Mouse (Mus musculus): ENCODE measurements around the gene Gm5767. TPM values are rescaled to one million over a fixed set of nuclear protein-coding genes. Genes with fewer than 3 reads are reported as not detected.

Gene Gm5767
- polyA plus RNA-seq, 1 experiment: 0.56 TPM

GRCm38 (mm10) chr16:8668386-8668785, 12.2 kb upstream of the Gm5767 start:
- Histone ChIP-seq H3K27ac (ENCODE audit: insufficient read depth, low read depth, low read length) (no peak overlapping the region), H3K4me1 (ENCODE audit: control insufficient read depth, insufficient read depth, low read length) (peaks cover 17% of the 10 kb centered on the region)
- 89% methylated on average over 2 of the region's 2 CpGs for WGBS

GRCm38 (mm10) chr16:8669432-8669831, 11.1 kb upstream of the Gm5767 start:
- Histone ChIP-seq H3K27me3 (replicated peaks; ENCODE audit: control insufficient read depth, insufficient read depth, low read length) (no peaks in the 10 kb centered on the region), H3K4me3 (ENCODE audit: insufficient read depth, low read depth, low read length) (no peak overlapping the region), H3K27ac (ENCODE audit: insufficient read depth, low read depth, low read length) (no peak overlapping the region), H3K4me1 (ENCODE audit: control insufficient read depth, insufficient read depth, low read length) (peaks cover 13% of the 10 kb centered on the region), H3K36me3 (ENCODE audit: control insufficient read depth, insufficient read depth, low read length) (no peaks in the 10 kb centered on the region)
- 61% methylated on average over 5 of the region's 5 CpGs for WGBS
- no peak for DNase-seq
- TF ChIP-seq POLR2A (IDR thresholded peaks at IDR 0.05; ENCODE audit: low read depth, low read length) (no peak), CTCF (conservative IDR thresholded peaks at IDR 0.05; ENCODE audit: insufficient read depth, insufficient read length, low read depth, low read length) (no peak)

More at GRCm38 (mm10) chr16:8668386-8668785, 12.2 kb upstream of the Gm5767 start:
- TF ChIP-seq POLR2A (IDR thresholded peaks at IDR 0.05; ENCODE audit: low read depth, low read length) (no peak), CTCF (conservative IDR thresholded peaks at IDR 0.05; ENCODE audit: insufficient read depth, insufficient read length, low read depth, low read length) (no peak)
- H3K36me3 ChIP-seq (ENCODE audit: control insufficient read depth, insufficient read depth, low read length): no peaks in the 10 kb centered on the region
- DNase-seq: no peak
- no peak overlapping the region for H3K4me3 ChIP-seq (ENCODE audit: insufficient read depth, low read depth, low read length)
- H3K27me3 ChIP-seq (replicated peaks; ENCODE audit: control insufficient read depth, insufficient read depth, low read length): no peaks in the 10 kb centered on the region

GRCm38 (mm10) chr16:8670041-8671035, 10.2 kb upstream of the Gm5767 start:
- H3K36me3 ChIP-seq (ENCODE audit: control insufficient read depth, insufficient read depth, low read length): no peaks in the 10 kb centered on the region
- peak overlapping the region; percentile 74; the same call in 1 of the 2 replicates for H3K4me3 ChIP-seq (ENCODE audit: insufficient read depth, low read depth, low read length)
- H3K27ac ChIP-seq (ENCODE audit: insufficient read depth, low read depth, low read length): no peak overlapping the region
- peaks cover 10% of the 10 kb centered on the region; the same call in 1 of the 2 replicates for H3K4me1 ChIP-seq (ENCODE audit: control insufficient read depth, insufficient read depth, low read length)
- H3K27me3 ChIP-seq (replicated peaks; ENCODE audit: control insufficient read depth, insufficient read depth, low read length): no peaks in the 10 kb centered on the region
- TF ChIP-seq CTCF (conservative IDR thresholded peaks at IDR 0.05; ENCODE audit: insufficient read depth, insufficient read length, low read depth, low read length): no peak
- TF ChIP-seq POLR2A (IDR thresholded peaks at IDR 0.05; ENCODE audit: low read depth, low read length): no peak
- no peak for DNase-seq
- 51% methylated on average over 14 of the region's 15 CpGs for WGBS

GRCm38 (mm10) chr16:8671551-8672349, 8.8 kb upstream of the Gm5767 start, which contains the start of gene Carhsp1:
Gene Carhsp1, minus strand, starts transcription at chr16:8672155.
- Histone ChIP-seq H3K4me3 (ENCODE audit: insufficient read depth, low read depth, low read length) (peak within 1 kb of the TSS; percentile 74), H3K4me1 (ENCODE audit: control insufficient read depth, insufficient read depth, low read length) (peaks cover 10% of the 10 kb centered on the region; the same call in 1 of the 2 replicates), H3K27ac (ENCODE audit: insufficient read depth, low read depth, low read length) (peak within 1 kb of the TSS; percentile 65), H3K36me3 (ENCODE audit: control insufficient read depth, insufficient read depth, low read length) (no peaks in the 10 kb centered on the region), H3K27me3 (replicated peaks; ENCODE audit: control insufficient read depth, insufficient read depth, low read length) (no peaks in the 10 kb centered on the region)
- peak; percentile 98 for DNase-seq
- 0 out of 2 replicates have a peak, but pooled peaks have one; percentile 1 for TF ChIP-seq CTCF (conservative IDR thresholded peaks at IDR 0.05; ENCODE audit: insufficient read depth, insufficient read length, low read depth, low read length)
- TF ChIP-seq POLR2A (IDR thresholded peaks at IDR 0.05; ENCODE audit: low read depth, low read length): peak; percentile 86
- WGBS: under 1% methylated on average over 67 of the region's 67 CpGs

- Histone ChIP-seq H3K27ac (ENCODE audit: insufficient read depth, low read depth, low read length) (no peak overlapping the region), H3K4me1 (ENCODE audit: control insufficient read depth, insufficient read depth, low read length) (peaks cover 10% of the 10 kb centered on the region; the same call in 1 of the 2 replicates)
- under 1% methylated on average over 18 of the region's 18 CpGs for WGBS
Observed at GRCm38 (mm10) chr16:8672350-8672687, 8.3 kb upstream of the Gm5767 start.

GRCm38 (mm10) chr16:8672811-8673210, 7.8 kb upstream of the Gm5767 start:
- no peak for TF ChIP-seq POLR2A (IDR thresholded peaks at IDR 0.05; ENCODE audit: low read depth, low read length)
- no peak for TF ChIP-seq CTCF (conservative IDR thresholded peaks at IDR 0.05; ENCODE audit: insufficient read depth, insufficient read length, low read depth, low read length)
- Histone ChIP-seq H3K4me3 (ENCODE audit: insufficient read depth, low read depth, low read length) (no peak overlapping the region), H3K4me1 (ENCODE audit: control insufficient read depth, insufficient read depth, low read length) (peaks cover 7% of the 10 kb centered on the region; the same call in 1 of the 2 replicates), H3K27ac (ENCODE audit: insufficient read depth, low read depth, low read length) (no peak overlapping the region), H3K27me3 (replicated peaks; ENCODE audit: control insufficient read depth, insufficient read depth, low read length) (no peaks in the 10 kb centered on the region), H3K36me3 (ENCODE audit: control insufficient read depth, insufficient read depth, low read length) (no peaks in the 10 kb centered on the region)
- peak; percentile 61 for DNase-seq

More at GRCm38 (mm10) chr16:8672350-8672687, 8.3 kb upstream of the Gm5767 start:
- TF ChIP-seq POLR2A (IDR thresholded peaks at IDR 0.05; ENCODE audit: low read depth, low read length) (no peak), CTCF (conservative IDR thresholded peaks at IDR 0.05; ENCODE audit: insufficient read depth, insufficient read length, low read depth, low read length) (no peak)
- Histone ChIP-seq H3K27me3 (replicated peaks; ENCODE audit: control insufficient read depth, insufficient read depth, low read length) (no peaks in the 10 kb centered on the region), H3K36me3 (ENCODE audit: control insufficient read depth, insufficient read depth, low read length) (no peaks in the 10 kb centered on the region), H3K4me3 (ENCODE audit: insufficient read depth, low read depth, low read length) (peak overlapping the region; percentile 74)
- DNase-seq: no peak
